Mouse (Mus musculus) midbrain, postnatal 0 days (tissue): ENCODE data around the gene Prr15. TPM values are rescaled to one million over a fixed set of nuclear protein-coding genes. Genes with fewer than 3 reads are reported as not detected.
A peak's percentile ranks its signal among the peaks of the same experiment; 100 is the strongest.

Source experiments
- ATAC-seq: fragments of 200-750 bp; cut with Nextera tagmentation; 2 replicates; pipeline ENCODE4 v1.8.0; 2017; ENCODE audit warnings: moderate number of reproducible peaks, mild to moderate bottlenecking, moderate TSS enrichment, moderate library complexity; ENCODE audit not compliant: low FRiP score
- DNase-seq: peaks from one replicate; pipeline ENCODE4 v3.0.0-alpha.2; 2015; ENCODE audit warnings: low spot score
- H3K27ac ChIP-seq: fragments of 300-500 bp; sonication (generic); 2 replicates; pipeline ENCODE4 v1.5.1; 2014; ENCODE audit warnings: low read depth, mild to moderate bottlenecking, low read length, mixed read lengths
- H3K27me3 ChIP-seq: fragments of 300-500 bp; sonication (generic); 2 replicates; pipeline ENCODE4 v1.6.1; 2014; ENCODE audit warnings: low read length, control low read depth, mixed read lengths; ENCODE audit not compliant: insufficient read depth
- H3K36me3 ChIP-seq: fragments of 300-500 bp; sonication (generic); 2 replicates; pipeline ENCODE4 v1.6.1; 2014; ENCODE audit warnings: low read length, control low read depth, mixed read lengths; ENCODE audit not compliant: insufficient read depth
- H3K4me1 ChIP-seq: fragments of 300-500 bp; sonication (generic); 2 replicates; pipeline ENCODE4 v1.6.1; 2014; ENCODE audit warnings: mild to moderate bottlenecking, control low read depth, antibody characterized with exemption, low read length, mixed read lengths; ENCODE audit not compliant: insufficient read depth
- H3K4me2 ChIP-seq: fragments of 300-500 bp; sonication (generic); 2 replicates; pipeline ENCODE4 v1.6.1; 2014; ENCODE audit warnings: low read depth, mild to moderate bottlenecking, low read length, mixed read lengths; ENCODE audit not compliant: poor library complexity, severe bottlenecking
- H3K4me3 ChIP-seq: fragments of 300-500 bp; sonication (generic); 2 replicates; pipeline ENCODE4 v1.5.1; 2014; ENCODE audit warnings: low read depth, mild to moderate bottlenecking, low read length, moderate library complexity
- H3K9ac ChIP-seq: fragments of 300-500 bp; sonication (generic); replicated peaks from 2 replicates; pipeline ENCODE4 v1.6.1; 2014; ENCODE audit warnings: mild to moderate bottlenecking, low read length, moderate library complexity, mixed read lengths; ENCODE audit not compliant: poor library complexity, severe bottlenecking
- H3K9me3 ChIP-seq: fragments of 300-500 bp; sonication (generic); 2 replicates; pipeline ENCODE4 v1.6.1; 2016; ENCODE audit warnings: low read length, control low read depth
- CTCF ChIP-seq: IDR thresholded peaks from 2 replicates; pipeline ENCODE4 v1.5.1; 2016; ENCODE audit warnings: antibody characterized with exemption, mild to moderate bottlenecking
- WGBS: fragments of 180-500 bp; shearing (Covaris S2); extraction: QIAGEN DNeasy Blood & Tissue Kit; methylation state at CpG from one replicate; pipeline ENCODE4 v1.1.7; 2014; 5-methylcytosine and 5-hydroxymethylcytosine counted together
- polyA plus RNA-seq: library from polyadenylated mRNA; unstranded; fragments of >200 nt; fragmentation: Nextera tagmentation; extraction: Ambion mirVana; gene quantifications from 2 replicates; pipeline ENCODE4 v1.2.1, GENCODE M21; 2015
- total RNA-seq: library from RNA; depleted of rRNA; stranded (reverse); fragments of >200 nt; gene quantifications from 2 replicates; pipeline ENCODE4 v1.2.3, GENCODE M21; 2014

Gene Prr15
- total and polyA plus RNA-seq, 2 experiments from 2014 or later = 1.8 to 2.1 TPM

GRCm38 (mm10) chr6:54283299-54283698 lies 42.3 kb upstream of the Prr15 start:
- no peaks in the 10 kb centered on the region for H3K27me3 ChIP-seq

DNA sequence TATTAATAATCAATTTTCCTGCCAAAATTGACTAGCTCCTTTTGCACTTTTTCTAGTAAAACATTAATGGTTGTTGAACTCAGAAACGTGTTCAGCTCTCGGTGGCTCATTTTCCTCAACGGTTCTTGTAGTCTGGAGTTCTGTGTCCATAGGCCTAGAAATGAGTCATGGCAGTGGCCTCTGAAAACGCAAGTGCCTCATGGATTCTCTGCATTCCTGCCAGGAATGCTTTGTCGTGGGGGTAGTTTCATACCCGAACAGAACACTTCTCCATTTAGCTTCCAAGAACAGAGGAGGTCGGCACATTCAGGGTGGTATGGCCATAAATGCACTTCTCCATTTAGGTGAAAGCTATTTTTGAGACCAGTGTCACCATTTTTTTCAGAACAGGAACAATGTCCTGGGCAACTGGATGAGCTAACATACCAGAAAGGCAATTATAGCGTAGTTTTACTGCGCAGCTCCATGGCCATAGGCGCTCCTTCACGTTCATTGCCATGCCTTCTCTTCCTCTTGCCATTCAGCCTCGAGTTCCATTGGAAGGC lies 41.4 kb upstream of the Prr15 start:
- Histone ChIP-seq H3K9me3 (no peaks in the 10 kb centered on the region), H3K36me3 (no peaks in the 10 kb centered on the region), H3K9ac (no peak overlapping the region), H3K27me3 (no peaks in the 10 kb centered on the region), H3K4me1 (no peaks in the 10 kb centered on the region), H3K4me3 (no peak overlapping the region), H3K4me2 (no peak overlapping the region), H3K27ac (no peak overlapping the region)
- 88% methylated on average over 12 of the region's 12 CpGs for WGBS
- ATAC-seq = no peak
- no peak for TF ChIP-seq CTCF
- DNase-seq = no peak

More at GRCm38 (mm10) chr6:54283299-54283698, 42.3 kb upstream of the Prr15 start:
- ATAC-seq (no peak), DNase-seq (no peak)
- TF ChIP-seq CTCF = no peak
- Histone ChIP-seq H3K36me3 (no peaks in the 10 kb centered on the region), H3K9me3 (no peaks in the 10 kb centered on the region), H3K4me1 (no peaks in the 10 kb centered on the region), H3K27ac (no peak overlapping the region), H3K4me3 (no peak overlapping the region), H3K4me2 (no peak overlapping the region), H3K9ac (no peak overlapping the region)
- WGBS = 10% methylated on average over 1 of the region's 1 CpGs

- 74% methylated on average over 5 of the region's 5 CpGs for WGBS
- H3K9me3 ChIP-seq = no peaks in the 10 kb centered on the region
- no peak for ATAC-seq
Observed at GRCm38 (mm10) chr6:54286813-54287212, 38.8 kb upstream of the Prr15 start.

DNA sequence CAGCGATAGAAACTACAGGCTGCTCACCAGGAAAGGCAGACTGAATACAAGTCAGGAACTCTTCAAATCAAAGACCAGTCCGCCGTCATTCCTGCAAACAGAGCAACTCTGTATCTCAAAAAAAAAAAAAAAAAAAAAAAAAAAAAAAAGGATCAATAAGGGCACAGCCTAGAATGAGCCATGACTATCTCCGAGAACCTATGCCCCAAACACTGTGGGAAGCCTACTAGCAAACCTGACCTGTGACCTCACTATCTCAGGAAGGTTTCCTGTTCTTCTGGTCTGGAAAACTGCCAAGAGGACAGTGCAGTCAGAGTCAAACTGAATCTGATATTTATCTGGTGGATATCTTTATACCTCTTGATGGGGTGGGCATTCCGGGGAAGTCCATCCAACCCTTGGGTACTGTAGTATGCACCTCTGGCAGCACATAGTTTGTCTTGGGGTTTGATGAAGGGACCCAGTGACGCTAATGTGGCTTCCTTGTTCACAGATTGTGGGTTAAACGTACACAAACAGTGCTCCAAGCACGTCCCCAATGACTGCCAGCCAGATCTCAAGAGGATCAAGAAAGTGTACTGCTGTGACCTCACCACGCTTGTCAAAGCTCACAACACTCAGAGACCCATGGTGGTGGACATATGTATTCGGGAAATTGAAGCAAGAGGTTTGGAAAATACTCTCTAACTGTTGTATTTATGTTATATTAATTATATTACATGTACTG lies 35.7 kb upstream of the Prr15 start:
- TF ChIP-seq CTCF = no peak
- DNase-seq = no peak
- H3K27me3 ChIP-seq = no peaks in the 10 kb centered on the region
- WGBS = 76% methylated on average over 10 of the region's 10 CpGs
- H3K9ac ChIP-seq = no peak overlapping the region
- no peaks in the 10 kb centered on the region for H3K9me3 ChIP-seq
- no peak overlapping the region for H3K27ac ChIP-seq
- H3K36me3 ChIP-seq = no peaks in the 10 kb centered on the region
- H3K4me2 ChIP-seq = no peak overlapping the region
- no peak overlapping the region for H3K4me3 ChIP-seq
- no peak for ATAC-seq
- no peaks in the 10 kb centered on the region for H3K4me1 ChIP-seq

More at GRCm38 (mm10) chr6:54286813-54287212, 38.8 kb upstream of the Prr15 start:
- no peaks in the 10 kb centered on the region for H3K36me3 ChIP-seq
- TF ChIP-seq CTCF = no peak
- no peak overlapping the region for H3K4me2 ChIP-seq
- no peak overlapping the region for H3K9ac ChIP-seq
- no peaks in the 10 kb centered on the region for H3K27me3 ChIP-seq
- H3K4me3 ChIP-seq = no peak overlapping the region
- no peak for DNase-seq
- H3K4me1 ChIP-seq = no peaks in the 10 kb centered on the region
- no peak overlapping the region for H3K27ac ChIP-seq

- H3K36me3 ChIP-seq = no peaks in the 10 kb centered on the region
- no peak overlapping the region for H3K9ac ChIP-seq
- H3K4me3 ChIP-seq = no peak overlapping the region
- DNase-seq = no peak
- no peaks in the 10 kb centered on the region for H3K9me3 ChIP-seq
- H3K27ac ChIP-seq = no peak overlapping the region
- H3K4me2 ChIP-seq = no peak overlapping the region
- WGBS = 84% methylated on average over 2 of the region's 2 CpGs
- no peaks in the 10 kb centered on the region for H3K27me3 ChIP-seq
- ATAC-seq = no peak
- H3K4me1 ChIP-seq = no peaks in the 10 kb centered on the region
- no peak for TF ChIP-seq CTCF
Observed at GRCm38 (mm10) chr6:54297231-54297630, 28.4 kb upstream of the Prr15 start.

DNA sequence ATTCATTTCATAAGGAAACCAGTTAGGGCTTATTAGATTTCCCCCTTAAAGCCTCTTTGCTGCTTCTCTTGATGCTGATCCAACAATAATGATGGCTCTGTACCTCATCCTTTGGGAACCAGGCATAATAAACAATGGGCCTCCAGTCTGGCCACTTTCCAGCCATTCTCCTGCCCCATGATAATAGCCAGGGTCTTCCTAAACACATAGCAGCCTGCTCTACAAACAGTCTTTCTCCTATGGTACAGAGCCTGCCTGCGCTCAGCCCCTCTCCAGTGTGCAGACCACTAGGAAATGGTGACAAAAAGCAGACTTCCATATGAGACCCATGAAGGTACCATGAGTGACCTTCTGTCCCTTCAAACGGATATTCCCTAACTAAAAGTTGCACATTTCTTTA lies 26.2 kb upstream of the Prr15 start:
- Histone ChIP-seq H3K9ac (no peak overlapping the region), H3K27ac (no peak overlapping the region), H3K36me3 (no peaks in the 10 kb centered on the region), H3K9me3 (no peaks in the 10 kb centered on the region), H3K4me2 (no peak overlapping the region), H3K27me3 (no peaks in the 10 kb centered on the region), H3K4me3 (no peak overlapping the region), H3K4me1 (no peaks in the 10 kb centered on the region)
- TF ChIP-seq CTCF = no peak
- peak; percentile 9 for DNase-seq
- 85% methylated on average over 2 of the region's 2 CpGs for WGBS
- no peak for ATAC-seq
